Comparison of ENCODE assay signal across 12 mouse cellular contexts in the genomic region with DNA sequence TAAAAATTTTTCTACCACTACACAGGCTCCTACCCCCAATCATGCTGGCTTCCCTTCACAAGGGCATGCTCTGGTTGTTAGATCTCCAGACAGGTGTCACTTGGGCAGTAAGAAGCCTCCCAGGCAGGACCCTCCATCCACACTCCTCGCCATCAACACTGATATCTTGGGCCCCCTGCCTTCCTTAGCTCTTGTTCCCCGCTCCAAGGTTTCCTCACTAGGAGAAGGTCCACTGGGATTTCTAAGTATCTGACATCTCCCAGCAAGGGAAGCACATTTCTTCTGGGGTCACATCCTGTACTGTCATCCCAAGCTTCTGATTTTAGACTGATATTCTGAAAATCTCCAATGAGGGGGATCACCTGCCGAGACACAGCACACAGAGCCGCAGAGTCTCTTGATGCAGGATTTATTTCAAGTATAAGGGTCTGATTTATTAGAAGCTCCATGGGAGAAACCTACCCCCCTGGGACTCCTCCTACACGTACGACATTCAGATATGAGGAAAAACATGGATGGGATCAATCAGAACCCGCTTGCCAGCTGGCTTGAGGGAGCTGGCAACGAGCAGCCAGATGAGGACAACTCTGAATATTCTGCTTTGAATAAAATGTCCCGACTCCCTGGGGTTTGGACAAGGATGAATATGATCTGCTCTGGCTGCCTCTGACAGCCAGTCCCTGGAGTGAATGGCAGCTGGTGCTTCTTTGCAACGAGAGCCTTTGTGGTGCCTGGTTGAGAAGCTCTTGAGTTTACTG.
DNase-seq lines count a peak whose midpoint lies in the region; ATAC-seq lines count a peak whose summit lies in the region.
"Had no signal": no experiment of that assay in that cellular context is flagged by ENCODE, and none has a peak within 500 bp of the region (broad histone marks: within the 10 kb centered on the region; RNA-seq: fewer than 3 reads in every experiment).

No protein-coding gene starts in this region.

- H3K27ac ChIP-seq in embryonic facial prominence, embryonic 14.5 days (replicated peaks; ENCODE audit: low read depth, low read length) = no peak overlapping the region
- H3K27ac ChIP-seq in embryonic facial prominence, embryonic 10.5 days (replicated peaks) = no peak overlapping the region
- H3K27ac ChIP-seq: heart, embryonic 13.5 days; liver, embryonic 14.5 days had no signal

- DNase-seq in embryonic facial prominence, embryonic 14.5 days (ENCODE audit: low spot score) = peak; percentile 3
- no peak for DNase-seq in embryonic facial prominence, embryonic 10.5 days (ENCODE audit: low spot score)
- DNase-seq in layer of hippocampus, adult 11-12 months (ENCODE audit: low spot score) = peak; percentile 3
- no peak for DNase-seq in layer of hippocampus, adult 9-10 months (ENCODE audit: low spot score)
- DNase-seq in heart, adult 8-10 months (ENCODE audit: low spot score) = peak; percentile 31
- peak; percentile 30 to 31 for DNase-seq in heart, postnatal 36 days
- no peak for DNase-seq in thymus, postnatal 4 days
- DNase-seq: adrenal gland, postnatal 14 days; kidney, adult 9 months had no signal

- no peaks in the 10 kb centered on the region for H3K9me3 ChIP-seq in embryonic facial prominence, embryonic 14.5 days (ENCODE audit: control insufficient read depth, low read length)
- H3K9me3 ChIP-seq in embryonic facial prominence, embryonic 10.5 days = no peaks in the 10 kb centered on the region
- H3K9me3 ChIP-seq: G1E; heart, embryonic 13.5 days had no signal

- WGBS in embryonic facial prominence, embryonic 14.5 days = 70% methylated on average over 10 of the region's 10 CpGs
- WGBS in embryonic facial prominence, embryonic 10.5 days = 85% methylated on average over 10 of the region's 10 CpGs

- no peak for ATAC-seq in embryonic facial prominence, embryonic 14.5 days (ENCODE audit: low read depth)

- H3K4me3 ChIP-seq in embryonic facial prominence, embryonic 14.5 days (ENCODE audit: low read depth, low read length) = no peak overlapping the region
- H3K4me3 ChIP-seq in embryonic facial prominence, embryonic 10.5 days = no peak overlapping the region
- H3K4me3 ChIP-seq: heart, embryonic 13.5 days had no signal

- H3K4me1 ChIP-seq in embryonic facial prominence, embryonic 14.5 days (ENCODE audit: control insufficient read depth, insufficient read depth, low read length) = peaks cover 8% of the 10 kb centered on the region; the same call in 1 of the 2 replicates
- H3K4me1 ChIP-seq in embryonic facial prominence, embryonic 10.5 days = peaks cover 11% of the 10 kb centered on the region
- H3K4me1 ChIP-seq: heart, embryonic 13.5 days had no signal

- H3K27me3 ChIP-seq in embryonic facial prominence, embryonic 14.5 days (replicated peaks; ENCODE audit: control insufficient read depth, insufficient read depth, low read length) = no peaks in the 10 kb centered on the region; the same call in 1 of the 2 replicates
- H3K27me3 ChIP-seq in embryonic facial prominence, embryonic 10.5 days (replicated peaks; ENCODE audit: low read depth, poor library complexity, severe bottlenecking) = peaks cover 4% of the 10 kb centered on the region; the same call in 1 of the 2 replicates
- H3K27me3 ChIP-seq: heart, embryonic 13.5 days had no signal

- intact Hi-C loops in heart, postnatal 36 days (cut with DNase I) = no loop called here

- no peaks in the 10 kb centered on the region for H3K36me3 ChIP-seq in embryonic facial prominence, embryonic 14.5 days (ENCODE audit: control insufficient read depth, insufficient read depth, low read length)
- H3K36me3 ChIP-seq in embryonic facial prominence, embryonic 10.5 days (replicated peaks) = no peaks in the 10 kb centered on the region
- H3K36me3 ChIP-seq: G1E; heart, embryonic 13.5 days had no signal

- H3K4me2 ChIP-seq in embryonic facial prominence, embryonic 14.5 days (ENCODE audit: low read depth, low read length) = no peak overlapping the region
- H3K4me2 ChIP-seq: heart, embryonic 13.5 days had no signal

- no peak overlapping the region for H3K9ac ChIP-seq in embryonic facial prominence, embryonic 14.5 days (ENCODE audit: low read depth, low read length)
- H3K9ac ChIP-seq: heart, embryonic 13.5 days; liver, embryonic 14.5 days had no signal

Comparison
In these comparisons a context has a peak if more than half of its experiments do, and no peak if none do; other contexts are left out.
1. DNase-seq: peak in embryonic facial prominence, embryonic 14.5 days (single experiment), layer of hippocampus, adult 11-12 months (single experiment), heart, adult 8-10 months (single experiment) and heart, postnatal 36 days (2 of 2); none in embryonic facial prominence, embryonic 10.5 days (single experiment), layer of hippocampus, adult 9-10 months (single experiment) and thymus, postnatal 4 days (single experiment).